24 mouse cellular contexts compared by ENCODE assay signal in the genomic region with DNA sequence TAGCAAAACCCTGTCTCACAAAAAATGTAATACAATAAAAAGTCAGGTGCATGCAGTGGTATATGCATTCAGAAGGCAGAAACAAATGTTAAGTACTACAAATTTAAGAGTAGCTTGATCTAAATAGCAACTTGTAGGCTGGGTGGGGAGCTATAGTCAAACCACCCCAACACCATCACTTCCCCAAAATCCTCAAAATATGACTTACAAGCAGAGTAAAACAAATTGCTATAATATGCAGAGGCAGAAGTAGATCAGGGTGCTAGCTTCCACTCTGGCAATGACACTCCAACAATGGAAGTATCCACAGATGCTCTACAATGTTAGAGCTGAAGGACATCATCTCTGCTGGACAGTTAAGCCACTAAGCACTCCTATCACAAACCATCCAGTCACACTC. TPM values are rescaled to one million over a fixed set of nuclear protein-coding genes. Genes with fewer than 3 reads are reported as not detected.
DNase-seq lines count a peak whose midpoint lies in the region; ATAC-seq and TF ChIP-seq lines count a peak whose summit lies in the region.
"Had no signal": no experiment of that assay in that cellular context is flagged by ENCODE, and none has a peak within 500 bp of the region (broad histone marks: within the 10 kb centered on the region; RNA-seq: fewer than 3 reads in every experiment).

No protein-coding gene starts in this region.

- no peak overlapping the region for H3K4me3 ChIP-seq in heart, embryonic 11.5 days (ENCODE audit: low read depth, low read length)
- no peak overlapping the region for H3K4me3 ChIP-seq in MEL (ENCODE audit: control insufficient read depth in 1 of 2, insufficient read depth in 1 of 2, low read depth in 2 of 2, low read length in 2 of 2)

- TF ChIP-seq RAD21 in MEL (IDR thresholded peaks at IDR 0.05; ENCODE audit: low read depth, low read length): no peak

- DNase-seq in heart, adult 11 months: peak; percentile 11
- DNase-seq in A20 (ENCODE audit: low read depth, low spot score) (peak; percentile 60), MEL (ENCODE audit: low read depth, low spot score) (peak; percentile 51)
- no peak for DNase-seq in T-cell, adult 2 months (ENCODE audit: low spot score)
- DNase-seq in kidney, adult 11 months: no peak
- DNase-seq: adrenal gland, adult 2 months; adrenal gland, adult 8-10 months; adrenal gland, postnatal 10 days; adrenal gland, postnatal 14 days; adrenal gland, postnatal 25 days; adrenal gland, postnatal 36 days; B cell, adult 2 months; cerebellum, adult 11 months; cerebellum, adult 11-12 months; cerebellum, adult 18-20 months; cerebellum, adult 2 months; cerebellum, adult 8-10 months; cerebellum, adult 9-10 months had no signal

- no peak overlapping the region for H3K4me2 ChIP-seq in heart, embryonic 11.5 days

- peaks cover 45% of the 10 kb centered on the region for H3K79me2 ChIP-seq in MEL (ENCODE audit: control insufficient read depth, insufficient read depth, low read length, poor library complexity)

- H3K4me1 ChIP-seq in heart, embryonic 11.5 days (ENCODE audit: control insufficient read depth, insufficient read depth, low read length): peaks cover 4% of the 10 kb centered on the region
- peaks cover 5 to 10% of the 10 kb centered on the region in 2 experiments; a peak in 3 of 4 replicates for H3K4me1 ChIP-seq in MEL (ENCODE audit: control insufficient read depth in 1 of 2, insufficient read depth in 2 of 2, low read length in 2 of 2)

- no peaks in the 10 kb centered on the region for H3K36me3 ChIP-seq in heart, embryonic 11.5 days (ENCODE audit: control insufficient read depth, insufficient read depth, low read length)
- H3K36me3 ChIP-seq in MEL (ENCODE audit: control insufficient read depth in 1 of 2, insufficient read depth in 2 of 2, low read length in 2 of 2): peaks cover 5 to 23% of the 10 kb centered on the region in 2 experiments; a peak in 3 of 4 replicates

- ATAC-seq in heart, embryonic 11.5 days (replicated peaks; ENCODE audit: insufficient number of reproducible peaks, low FRiP score, low TSS enrichment): no peak
- ATAC-seq: activated CD4-positive, CD25-positive, alpha-beta regulatory T cell, adult 4 months; CD4-positive, CD25-positive, alpha-beta regulatory T cell, adult 4 months; Patski had no signal

- TF ChIP-seq POLR2A in MEL (IDR thresholded peaks at IDR 0.05; ENCODE audit: control insufficient read depth in 1 of 2, insufficient read depth in 1 of 2, low read depth in 1 of 2, low read length in 2 of 2, poor library complexity in 1 of 2): no peak

- TF ChIP-seq EP300 in MEL (IDR thresholded peaks at IDR 0.05; ENCODE audit: low read depth in 1 of 2, low read length in 2 of 2): no peak

- H3K27ac ChIP-seq in heart, embryonic 11.5 days (ENCODE audit: low read depth, low read length): no peak overlapping the region
- no peak overlapping the region for H3K27ac ChIP-seq in MEL (ENCODE audit: control insufficient read depth, low read depth, low read length)

- no peak overlapping the region for H3K9ac ChIP-seq in heart, embryonic 11.5 days (ENCODE audit: low read depth, low read length)
- no peak overlapping the region for H3K9ac ChIP-seq in MEL (ENCODE audit: control insufficient read depth, low read depth, low read length, poor library complexity, severe bottlenecking)

- H3K9me3 ChIP-seq in heart, embryonic 11.5 days (replicated peaks; ENCODE audit: control insufficient read depth, low read length): no peaks in the 10 kb centered on the region
- H3K9me3 ChIP-seq in MEL (replicated peaks; ENCODE audit: insufficient read depth, low read length): no peaks in the 10 kb centered on the region
- H3K9me3 ChIP-seq: G1E had no signal

- no peak for TF ChIP-seq CTCF in MEL (IDR thresholded peaks at IDR 0.05 in 2 of 3, conservative IDR thresholded peaks at IDR 0.05 in 1 of 3; ENCODE audit: control insufficient read depth in 1 of 3, insufficient read depth in 1 of 3, low read depth in 2 of 3, low read length in 3 of 3, poor library complexity in 1 of 3, severe bottlenecking in 1 of 3)

- no peaks in the 10 kb centered on the region for H3K27me3 ChIP-seq in heart, embryonic 11.5 days (ENCODE audit: control insufficient read depth, insufficient read depth, low read length)
- H3K27me3 ChIP-seq in MEL (ENCODE audit: control insufficient read depth in 1 of 2, insufficient read depth in 2 of 2, low read length in 2 of 2): no peaks in the 10 kb centered on the region
- H3K27me3 ChIP-seq: CH12.LX, Patski had no signal

TF ChIP-seq in MEL, 35 proteins besides CTCF, POLR2A, EP300 and RAD21:
- TF ChIP-seq E2F4 (IDR thresholded peaks at IDR 0.05; ENCODE audit: borderline replicate concordance, low read depth, low read length): no peak
- no peak for TF ChIP-seq GATA1 (IDR thresholded peaks at IDR 0.05; ENCODE audit: low read depth, low read length)
- no peak for TF ChIP-seq ZMIZ1 (IDR thresholded peaks at IDR 0.05; ENCODE audit: low read depth, low read length)
- TF ChIP-seq MYC (IDR thresholded peaks at IDR 0.05; ENCODE audit: low read depth, low read length): no peak
- TF ChIP-seq SMC3 (IDR thresholded peaks at IDR 0.05; ENCODE audit: low read depth, low read length): no peak
- TF ChIP-seq KAT2A (conservative IDR thresholded peaks at IDR 0.05; ENCODE audit: low read depth, low read length): no peak
- no peak for TF ChIP-seq ZKSCAN1 (IDR thresholded peaks at IDR 0.05; ENCODE audit: low read depth, low read length)
- no peak for TF ChIP-seq NRF1 (IDR thresholded peaks at IDR 0.05; ENCODE audit: insufficient read depth, low read depth, low read length, poor library complexity, severe bottlenecking)
- TF ChIP-seq HCFC1 (IDR thresholded peaks at IDR 0.05; ENCODE audit: low read depth, low read length): no peak
- no peak for TF ChIP-seq MAFK (IDR thresholded peaks at IDR 0.05; ENCODE audit: borderline replicate concordance, low read depth, low read length)
- TF ChIP-seq GABPA (IDR thresholded peaks at IDR 0.05; ENCODE audit: low read depth, low read length): no peak
- TF ChIP-seq TAL1 (IDR thresholded peaks at IDR 0.05; ENCODE audit: low read length): no peak
- TF ChIP-seq POLR2AphosphoS5 (IDR thresholded peaks at IDR 0.05; ENCODE audit: borderline replicate concordance, low read depth, low read length): no peak
- TF ChIP-seq ETS1 (IDR thresholded peaks at IDR 0.05; ENCODE audit: low read depth, low read length): no peak
- TF ChIP-seq MXI1 (IDR thresholded peaks at IDR 0.05; ENCODE audit: low read depth, low read length): no peak
- no peak for TF ChIP-seq MAX (IDR thresholded peaks at IDR 0.05; ENCODE audit: low read length)
- TF ChIP-seq TCF12 (IDR thresholded peaks at IDR 0.05; ENCODE audit: low read depth, low read length): no peak
- no peak for TF ChIP-seq MYB (IDR thresholded peaks at IDR 0.05; ENCODE audit: low read depth, low read length)
- no peak for TF ChIP-seq SIN3A (IDR thresholded peaks at IDR 0.05; ENCODE audit: low read length)
- TF ChIP-seq CHD2 (IDR thresholded peaks at IDR 0.05; ENCODE audit: low read length): no peak
TF ChIP-seq in MEL: peak in this region for 0.

RNA-seq across cellular contexts. Expression of a gene that starts 6.8 kb away (rescaled TPM):
- 51.2 and 53.8 TPM in 2 replicates for polyA plus RNA-seq in heart, embryonic 11.5 days (2014; fragmentation: Nextera tagmentation; extraction: Ambion mirVana)
- 31.9 and 32.7 TPM in 2 replicates for total RNA-seq in MEL (2012; rRNA removed)
- polyA plus RNA-seq in MEL (2012; ENCODE audit: insufficient read depth in 1 of 2, insufficient read length in 2 of 2, low read depth in 1 of 2, low replicate concordance in 2 of 2, missing spikeins in 1 of 2): 10 to 100 TPM in 1 of 2 experiments, not detected in 1; 55.8 TPM

RNA-seq across cellular contexts. Expression of a gene that starts 22.5 kb away (rescaled TPM):
- polyA plus RNA-seq in heart, embryonic 11.5 days (2014; fragmentation: Nextera tagmentation; extraction: Ambion mirVana): 10.3 and 12.3 TPM in 2 replicates
- 19.0 and 20.2 TPM in 2 replicates for total RNA-seq in MEL (2012; rRNA removed)
- polyA plus RNA-seq in MEL (2012; ENCODE audit: insufficient read depth in 1 of 2, insufficient read length in 2 of 2, low read depth in 1 of 2, low replicate concordance in 2 of 2, missing spikeins in 1 of 2): 10 to 100 TPM in 1 of 2 experiments, not detected in 1; 49.0 TPM

RNA-seq across cellular contexts. Expression of a gene that starts 37.0 kb away (rescaled TPM):
- 12.5 and 19.7 TPM in 2 replicates for polyA plus RNA-seq in heart, embryonic 11.5 days (2014; fragmentation: Nextera tagmentation; extraction: Ambion mirVana)
- 73.7 and 83.5 TPM in 2 replicates for total RNA-seq in MEL (2012; rRNA removed)
- polyA plus RNA-seq in MEL (2012; ENCODE audit: insufficient read depth in 1 of 2, insufficient read length in 2 of 2, low read depth in 1 of 2, low replicate concordance in 2 of 2, missing spikeins in 1 of 2): 100 to 1,000 TPM in 1 of 2 experiments, not detected in 1; 114 TPM

RNA-seq across cellular contexts. Expression of a gene that starts 49.6 kb away (rescaled TPM):
- 17.2 and 22.0 TPM in 2 replicates for polyA plus RNA-seq in heart, embryonic 11.5 days (2014; fragmentation: Nextera tagmentation; extraction: Ambion mirVana)
- 16.6 and 17.6 TPM in 2 replicates for total RNA-seq in MEL (2012; rRNA removed)
- polyA plus RNA-seq in MEL (2012; ENCODE audit: insufficient read depth in 1 of 2, insufficient read length in 2 of 2, low read depth in 1 of 2, low replicate concordance in 2 of 2, missing spikeins in 1 of 2): 10 to 100 TPM in 1 of 2 experiments, not detected in 1; 19.7 TPM

Comparison
In these comparisons a context has a peak if more than half of its experiments do, and no peak if none do; other contexts are left out.
1. DNase-seq: peak in heart, adult 11 months (single experiment), A20 (single experiment) and MEL (single experiment); none in T-cell, adult 2 months (single experiment) and kidney, adult 11 months (single experiment).